13 mouse cellular contexts compared by ENCODE assay signal in the genomic region with DNA sequence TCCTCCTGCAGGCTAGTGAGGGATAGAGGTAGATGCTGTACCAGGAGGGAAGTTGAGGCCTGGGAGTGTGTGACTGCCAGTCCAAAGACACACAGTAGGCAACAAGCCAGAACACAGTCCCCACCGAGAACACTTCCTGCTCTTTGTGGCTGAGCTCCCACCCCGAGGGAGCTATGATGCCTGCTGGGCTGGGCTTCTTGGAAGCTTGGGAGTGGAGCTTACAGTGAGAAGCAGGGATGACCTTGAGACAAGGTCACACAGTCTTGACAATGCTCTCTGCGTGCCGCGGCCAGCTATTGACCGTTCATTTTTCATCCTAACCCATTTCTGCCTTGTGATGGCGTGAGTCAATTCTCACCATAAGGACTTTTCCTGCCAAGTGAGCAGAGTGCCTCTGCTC.
"Had no signal": no experiment of that assay in that cellular context is flagged by ENCODE, and none has a peak within 500 bp of the region (broad histone marks: within the 10 kb centered on the region; RNA-seq: fewer than 3 reads in every experiment).

No protein-coding gene starts in this region.

- DNase-seq: gastrocnemius, adult 2 months; gastrocnemius, postnatal 10 days; gastrocnemius, postnatal 25 days; heart, adult 18-20 months; heart, postnatal 10 days; heart, postnatal 4 days; kidney, adult 2 months; kidney, adult 9 months; kidney, postnatal 14 days; kidney, postnatal 36 days; layer of hippocampus, adult 9-11 months; layer of hippocampus, postnatal 36 days; left cerebral cortex, postnatal 4 days had no signal
